Mouse (Mus musculus) cortical plate, adult 2 months (tissue): ENCODE measurements around the gene Dgat2l6. TPM values are rescaled to one million over a fixed set of nuclear protein-coding genes. Genes with fewer than 3 reads are reported as not detected.

ENCODE experiments used
- H3K27ac ChIP-seq: fragments of 200-500 bp; 2 replicates; pipeline ENCODE4 v1.5.1; 2012; ENCODE audit warnings: low read length, control low read depth, inconsistent platforms; ENCODE audit not compliant: insufficient read depth
- H3K4me1 ChIP-seq: fragments of 200-500 bp; 2 replicates; pipeline ENCODE4 v1.6.1; 2011; ENCODE audit warnings: low read length; ENCODE audit not compliant: control insufficient read depth, insufficient read depth
- H3K4me3 ChIP-seq: fragments of 200-500 bp; 2 replicates; pipeline ENCODE4 v1.5.1; 2011; ENCODE audit warnings: mild to moderate bottlenecking, low read length, control low read depth; ENCODE audit not compliant: insufficient read depth
- CTCF ChIP-seq: fragments of 200-500 bp; IDR thresholded peaks from 2 replicates; pipeline ENCODE4 v1.5.1; 2011; ENCODE audit warnings: mild to moderate bottlenecking, control low read depth, low read length; ENCODE audit not compliant: insufficient read depth; ENCODE audit errors: extremely low read depth
- POLR2A ChIP-seq: fragments of 200-500 bp; IDR thresholded peaks from 2 replicates; pipeline ENCODE4 v1.6.1; 2011; ENCODE audit warnings: mild to moderate bottlenecking, low read length, control low read depth; ENCODE audit not compliant: insufficient read depth; ENCODE audit errors: extremely low read depth
- polyA plus RNA-seq: library from polyadenylated mRNA; depleted of rRNA; stranded (reverse); fragments of >200 nt; gene quantifications from 2 replicates; pipeline ENCODE4 v1.2.3, GENCODE M21; 2012; rRNA removed

Dgat2l6 gene
- 0.52 and 0.74 TPM in 2 replicates for polyA plus RNA-seq

GRCm38 (mm10) chrX:100524471-100524870 is at the start of gene Dgat2l6:
Gene Dgat2l6 (plus strand): TSS chrX:100524838.
- TF ChIP-seq POLR2A (no peak), CTCF (no peak)
- Histone ChIP-seq H3K4me1 (no peaks in the 10 kb centered on the region), H3K4me3 (no peak within 1 kb of the TSS), H3K27ac (no peak within 1 kb of the TSS)

GRCm38 (mm10) chrX:100475569-100476223 is 48.9 kb upstream of the Dgat2l6 start:
- H3K4me3 ChIP-seq: no peak overlapping the region
- no peaks in the 10 kb centered on the region for H3K4me1 ChIP-seq
- no peak overlapping the region for H3K27ac ChIP-seq
- TF ChIP-seq POLR2A: no peak
- no peak for TF ChIP-seq CTCF

GRCm38 (mm10) chrX:100480317-100480716 is 44.3 kb upstream of the Dgat2l6 start:
- Histone ChIP-seq H3K27ac (no peak overlapping the region), H3K4me1 (no peaks in the 10 kb centered on the region), H3K4me3 (no peak overlapping the region)
- peak; percentile 50 for TF ChIP-seq CTCF
- no peak for TF ChIP-seq POLR2A

- TF ChIP-seq POLR2A: no peak
- TF ChIP-seq CTCF: no peak
- no peak overlapping the region for H3K27ac ChIP-seq
- H3K4me3 ChIP-seq: peak overlapping the region; percentile 82
- no peaks in the 10 kb centered on the region for H3K4me1 ChIP-seq
Measured at GRCm38 (mm10) chrX:100493500-100494067, 31.1 kb upstream of the Dgat2l6 start.

GRCm38 (mm10) chrX:100494068-100494978 is 30.3 kb upstream of the Dgat2l6 start, which contains the start of gene Igbp1:
Gene Igbp1 (plus strand): TSS chrX:100494291.
- Histone ChIP-seq H3K4me3 (peak within 1 kb of the TSS; percentile 82), H3K4me1 (no peaks in the 10 kb centered on the region), H3K27ac (no peak within 1 kb of the TSS)
- TF ChIP-seq POLR2A (0 out of 2 replicates have a peak, but pooled peaks have one; percentile 18), CTCF (no peak)

GRCm38 (mm10) chrX:100504175-100504851 is 20.3 kb upstream of the Dgat2l6 start:
- Histone ChIP-seq H3K27ac (no peak overlapping the region), H3K4me1 (no peaks in the 10 kb centered on the region), H3K4me3 (no peak overlapping the region)
- TF ChIP-seq POLR2A (no peak), CTCF (no peak)

- Histone ChIP-seq H3K4me3 (no peak overlapping the region), H3K4me1 (no peaks in the 10 kb centered on the region), H3K27ac (no peak overlapping the region)
- TF ChIP-seq POLR2A: no peak
- TF ChIP-seq CTCF: no peak
Measured at GRCm38 (mm10) chrX:100508164-100508563, 16.5 kb upstream of the Dgat2l6 start.

- no peaks in the 10 kb centered on the region for H3K4me1 ChIP-seq
- H3K4me3 ChIP-seq: no peak overlapping the region
- TF ChIP-seq CTCF: no peak
- TF ChIP-seq POLR2A: no peak
- no peak overlapping the region for H3K27ac ChIP-seq
Measured at GRCm38 (mm10) chrX:100509921-100510320, 14.7 kb upstream of the Dgat2l6 start.

- TF ChIP-seq CTCF (no peak), POLR2A (no peak)
- H3K4me1 ChIP-seq: no peaks in the 10 kb centered on the region
- H3K4me3 ChIP-seq: no peak overlapping the region
- 0 out of 2 replicates have a peak overlapping the region, but pooled peaks have one; percentile 40 for H3K27ac ChIP-seq
Measured at GRCm38 (mm10) chrX:100516683-100517082, 8.0 kb upstream of the Dgat2l6 start.
